Mouse (Mus musculus): ENCODE data around the gene Scaf4.
"Not testable (repeated sequence)": the region's sequence is repeated elsewhere in the genome, so short reads cannot be mapped to it uniquely, and the experiment has no call there.

Gene Scaf4

DNA sequence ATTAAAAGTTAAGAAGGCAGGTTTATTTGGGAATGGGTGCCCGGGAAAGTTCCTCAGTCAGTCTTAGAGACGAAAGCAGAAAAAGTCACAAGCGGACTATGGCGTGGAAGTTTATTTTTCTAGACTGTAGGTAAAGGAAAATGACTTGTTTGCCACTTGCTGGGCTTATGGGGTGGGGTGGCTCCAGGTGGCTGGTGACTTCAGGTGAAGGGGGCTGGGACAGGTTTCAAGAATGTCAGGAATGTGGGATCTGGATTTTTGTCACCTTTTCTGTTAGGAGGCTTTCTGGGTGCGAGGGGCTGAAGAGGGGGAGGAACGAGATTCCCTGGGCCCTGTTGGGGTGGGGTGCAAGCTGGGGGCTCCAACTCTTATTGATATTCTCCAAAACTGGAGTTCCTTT lies 7.4 kb upstream of the Scaf4 start:
- in situ Hi-C loops (cut with MboI): no loop called here

DNA sequence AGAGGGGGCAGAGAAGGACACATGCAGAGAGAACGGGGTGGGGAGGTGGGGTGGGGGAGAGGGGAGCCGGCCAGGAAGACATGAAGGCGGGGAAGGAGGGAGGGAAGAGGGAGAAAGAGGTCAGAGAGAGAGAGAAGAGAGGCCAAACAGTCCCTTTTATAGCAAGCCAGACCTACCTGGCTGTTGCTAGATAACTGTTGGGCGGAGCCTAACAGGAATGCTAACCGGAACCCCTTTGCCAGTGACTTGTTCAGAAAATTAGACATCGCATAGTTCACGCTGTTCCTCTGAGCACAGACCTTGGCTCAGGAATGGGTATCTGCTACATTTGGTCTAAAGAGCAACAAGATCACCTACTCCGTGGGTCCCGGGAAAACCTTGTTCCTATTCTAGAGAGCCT lies 6.7 kb upstream of the Scaf4 start:
- in situ Hi-C loops (cut with MboI): no loop called here

DNA sequence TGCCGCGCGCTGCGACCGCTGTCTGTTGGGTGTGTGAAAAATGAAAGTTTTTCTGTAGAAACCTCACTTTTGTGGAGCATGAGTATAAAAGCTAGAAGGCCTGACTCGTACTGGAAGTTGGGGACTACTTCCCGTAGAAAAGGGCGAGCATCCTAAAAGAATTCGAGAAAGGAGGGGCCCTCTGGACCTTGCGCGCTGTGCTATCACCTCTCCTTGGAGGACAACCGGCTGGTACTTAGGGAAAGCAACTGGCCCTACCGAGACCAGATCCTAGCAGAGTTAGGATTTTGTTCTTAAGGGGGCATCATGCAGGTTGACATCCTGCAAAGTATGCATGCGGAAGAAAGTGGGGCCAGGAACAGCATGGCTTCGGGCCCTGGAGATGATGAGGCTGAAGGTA lies 613 bp upstream of the Scaf4 start:
- in situ Hi-C loops (cut with MboI): no loop called here

DNA sequence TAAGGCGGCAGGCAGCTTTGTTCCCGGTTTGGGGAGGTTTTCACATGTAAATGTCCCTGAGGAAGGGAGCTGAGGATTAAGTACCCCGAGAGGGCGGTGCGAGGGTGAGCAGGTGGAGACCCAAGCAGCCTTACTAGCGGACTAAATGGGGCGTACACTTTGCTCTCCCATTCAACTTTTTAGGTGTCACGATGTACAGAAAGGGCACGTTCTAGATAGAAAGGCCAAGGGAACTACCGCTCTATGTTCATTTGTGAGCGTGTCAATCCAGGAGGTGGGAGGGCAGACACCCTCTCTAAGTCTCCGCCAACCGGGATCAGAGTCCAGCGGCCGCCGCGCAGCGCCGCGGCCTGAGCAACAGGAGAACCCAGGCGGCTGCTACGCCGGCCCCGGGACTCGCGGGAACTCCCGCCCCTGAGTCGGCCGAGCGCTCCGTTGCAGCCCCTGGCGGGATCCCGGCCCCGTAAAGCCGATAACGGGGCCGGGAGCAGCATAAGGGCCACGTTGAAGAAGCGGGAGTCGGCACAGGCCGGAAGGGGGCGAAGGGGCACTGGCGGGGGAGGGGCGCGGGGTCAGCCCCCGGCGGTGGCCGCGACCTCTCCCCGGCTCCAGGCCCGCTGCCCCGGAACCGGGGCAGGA lies 918 bp downstream of the Scaf4 start:
- in situ Hi-C loops (cut with MboI): no loop called here

DNA sequence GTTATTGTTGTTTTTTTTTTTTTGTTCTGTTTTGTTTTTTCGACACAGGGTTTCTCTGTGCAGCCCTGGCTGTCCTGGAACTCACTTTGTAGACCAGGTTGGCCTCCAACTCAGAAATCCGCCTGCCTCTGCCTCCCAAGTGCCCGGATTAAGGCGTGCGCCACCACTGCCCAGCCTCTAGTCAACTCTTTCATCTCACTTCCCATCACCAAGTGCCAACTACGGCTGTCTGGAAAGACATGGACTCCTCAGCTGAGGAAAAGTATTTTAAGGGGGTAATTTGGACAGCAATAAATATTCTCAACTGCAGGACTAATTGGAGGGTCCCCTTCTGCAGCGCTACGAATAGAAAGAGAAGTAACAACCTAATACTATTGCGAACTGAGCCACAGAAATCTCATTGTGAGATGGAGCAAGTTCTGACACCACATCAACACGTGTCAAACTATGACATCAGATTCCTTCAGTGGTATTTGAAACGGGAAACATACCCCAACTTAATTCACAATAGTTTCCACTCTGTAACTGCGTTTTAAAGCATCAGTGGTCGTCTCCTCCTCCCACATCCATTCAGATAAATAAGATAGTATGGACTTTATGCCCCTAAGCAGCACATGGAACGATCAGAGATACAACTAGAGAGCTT lies 1.6 kb downstream of the Scaf4 start:
- in situ Hi-C loops (cut with MboI): no loop called here

DNA sequence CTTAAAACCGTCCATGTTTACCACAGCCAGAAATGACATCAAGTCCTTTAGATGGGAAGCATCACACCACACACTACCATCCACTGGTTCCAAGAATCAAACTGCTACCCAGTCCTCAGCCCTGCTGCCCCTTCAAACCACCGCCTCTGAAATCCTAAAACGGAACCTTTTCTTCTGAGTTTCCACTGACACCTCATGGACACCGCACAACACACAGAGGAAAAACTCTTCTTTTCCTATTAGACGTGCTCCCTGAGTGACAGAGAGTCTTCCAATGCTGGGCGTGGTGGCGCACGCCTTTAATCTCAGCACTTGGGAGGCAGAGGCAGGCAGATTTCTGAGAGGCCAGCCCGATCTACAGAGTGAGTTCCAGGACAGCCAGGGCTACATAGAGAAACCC lies 2.9 kb downstream of the Scaf4 start:
- in situ Hi-C loops (cut with MboI): no loop called here

DNA sequence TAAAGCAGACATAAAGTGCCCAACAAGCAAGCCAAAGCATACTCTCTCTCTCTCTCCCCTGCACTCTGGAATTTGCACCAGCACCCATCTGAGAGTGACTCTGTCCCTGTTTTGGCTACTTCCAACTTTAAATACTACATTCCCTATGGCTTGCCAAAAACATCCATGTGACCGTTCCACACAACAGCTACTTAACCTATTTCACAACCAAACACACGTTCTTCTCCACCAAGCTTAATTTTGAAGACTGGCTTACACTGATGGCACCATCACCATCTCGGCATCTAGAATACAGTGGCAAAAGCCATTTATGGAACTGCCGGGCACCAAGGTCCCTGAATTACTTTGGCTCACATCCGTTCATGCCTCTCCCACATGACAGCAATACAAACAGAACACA lies 3.3 kb downstream of the Scaf4 start:
- in situ Hi-C loops (cut with MboI): no loop called here

DNA sequence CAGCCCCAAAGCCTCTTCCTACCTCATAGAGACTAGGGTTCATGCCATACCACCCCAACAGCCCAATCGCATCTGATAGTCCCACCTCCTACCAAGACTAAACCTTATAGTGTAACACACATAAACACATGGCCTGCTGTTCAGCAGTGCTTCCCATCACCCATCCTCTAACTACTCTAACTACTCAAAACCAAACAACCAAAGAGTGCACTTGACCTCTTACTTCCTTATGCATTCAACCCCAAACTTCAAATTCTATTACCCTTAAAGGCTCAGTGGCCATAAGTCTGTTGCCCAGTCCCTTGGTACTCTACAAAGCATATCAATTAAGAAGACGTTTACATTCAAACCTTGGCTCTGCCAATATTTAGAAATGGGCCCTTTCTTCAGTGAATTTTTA lies 3.8 kb downstream of the Scaf4 start:
- in situ Hi-C loops (cut with MboI): no loop called here

DNA sequence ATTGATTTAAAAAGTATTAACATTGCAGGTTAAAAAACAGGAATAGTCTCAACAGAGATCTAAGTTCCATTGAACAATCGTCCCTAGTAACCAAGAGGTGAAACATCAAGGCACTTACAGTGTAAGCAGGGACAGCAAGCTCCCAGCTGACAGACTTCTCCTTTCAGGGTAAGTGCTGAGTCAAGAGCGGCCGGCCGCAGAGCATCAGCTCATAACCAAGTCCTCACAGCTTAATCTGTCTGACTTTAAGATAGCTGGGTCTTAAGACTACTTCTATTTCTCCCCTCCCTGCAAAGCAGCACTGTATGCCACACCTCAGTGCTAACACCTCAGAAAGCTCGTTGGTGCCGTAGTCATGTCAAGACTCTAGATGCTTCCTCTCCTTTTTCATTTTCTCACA lies 5.2 kb downstream of the Scaf4 start:
- in situ Hi-C loops (cut with MboI): no loop called here

DNA sequence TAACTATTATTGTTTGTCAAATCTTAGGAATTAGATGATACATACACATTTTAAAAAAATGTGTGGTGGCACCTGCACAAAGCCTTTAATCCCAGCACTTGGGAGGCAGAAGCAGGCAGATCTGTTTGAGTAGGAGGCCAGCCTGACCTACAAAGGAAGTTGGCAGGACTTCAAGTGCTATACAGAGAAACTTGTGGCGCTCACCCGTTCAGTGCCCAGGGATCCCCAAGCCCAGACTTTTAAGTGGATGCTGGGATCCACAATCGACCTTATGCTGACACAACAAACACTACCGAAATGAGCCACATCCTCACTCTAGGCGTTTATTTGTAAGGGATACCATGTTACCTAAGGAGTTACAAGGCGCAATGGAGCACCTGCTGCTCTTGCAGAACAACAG lies 8.8 kb downstream of the Scaf4 start:
- in situ Hi-C loops (cut with MboI): no loop called here

DNA sequence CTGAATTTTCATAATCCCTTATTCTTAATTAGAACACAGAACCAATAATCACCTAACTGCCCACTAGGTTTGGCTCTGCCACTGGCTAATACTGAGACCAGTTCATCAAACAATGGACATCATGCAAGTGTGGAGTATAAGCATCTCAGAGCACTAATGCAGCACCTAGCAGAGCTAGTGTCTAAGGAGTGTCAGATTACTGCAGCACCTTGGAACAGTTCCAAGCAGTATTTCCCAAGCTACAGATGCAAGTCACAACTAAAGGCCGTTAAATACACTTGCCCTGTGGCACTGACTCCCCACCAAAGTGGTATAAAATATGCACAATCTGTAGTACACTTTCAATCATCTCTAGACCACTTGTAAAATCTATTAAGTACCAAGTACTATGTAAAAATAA lies 17.7 kb downstream of the Scaf4 start:
- in situ Hi-C loops (cut with MboI): no loop called here

DNA sequence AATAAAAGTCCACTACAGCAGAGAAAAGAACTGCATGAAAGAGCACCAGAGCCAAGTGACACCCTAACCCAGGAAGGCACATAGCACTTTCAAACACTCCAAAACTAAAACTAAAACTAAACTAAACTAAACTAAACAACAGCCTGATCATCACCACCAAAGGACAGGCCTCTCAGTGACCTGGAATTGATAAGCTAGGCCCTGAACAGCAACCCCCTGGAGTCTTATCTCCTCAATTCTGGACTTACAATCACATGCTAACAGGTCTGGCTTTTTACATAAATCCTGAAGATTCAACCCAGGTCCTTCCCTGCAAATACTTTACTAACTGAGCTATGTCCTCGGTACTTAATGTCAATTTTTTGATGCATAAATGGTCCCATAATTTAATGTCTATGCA lies 19.2 kb downstream of the Scaf4 start:
- in situ Hi-C loops (cut with MboI): no loop called here

DNA sequence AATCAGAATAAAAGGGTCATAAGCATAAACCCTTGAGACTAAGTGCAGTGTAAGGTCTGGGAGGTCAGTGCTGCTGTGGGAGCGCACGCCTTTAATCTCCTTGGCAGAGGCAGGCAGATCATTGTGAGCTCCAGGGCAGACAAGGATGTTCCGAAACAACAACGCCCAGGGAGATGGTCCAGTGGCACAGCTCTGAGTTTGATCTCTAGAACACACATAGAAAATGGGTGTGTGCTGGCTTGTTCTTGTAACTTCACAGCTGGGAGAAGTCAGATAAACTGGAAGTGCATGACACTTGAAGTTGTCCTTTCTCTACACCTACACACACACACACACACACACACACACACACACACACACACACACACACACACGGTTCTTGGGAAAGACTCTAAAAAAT lies 20.3 kb downstream of the Scaf4 start:
- in situ Hi-C loops (cut with MboI): no loop called here

DNA sequence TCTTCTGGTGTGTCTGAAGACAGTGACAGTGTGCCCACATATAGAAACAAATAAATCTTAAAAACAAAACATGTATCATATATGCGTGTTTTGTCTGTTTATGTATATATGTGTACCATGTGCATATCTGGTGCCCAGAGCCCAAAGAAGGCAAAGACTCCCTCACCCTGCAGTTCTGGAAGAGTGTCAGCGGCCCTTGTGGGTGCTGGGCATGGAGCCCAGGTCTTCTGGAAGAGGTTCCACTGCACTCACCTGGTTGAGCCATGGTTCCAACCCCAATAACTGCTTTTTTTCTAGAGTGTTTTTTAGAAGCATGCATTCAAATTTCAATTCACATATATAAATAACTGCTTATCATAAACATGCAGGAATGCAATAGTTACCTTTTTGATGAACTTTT lies 22.5 kb downstream of the Scaf4 start:
- in situ Hi-C loops (cut with MboI): no loop called here

DNA sequence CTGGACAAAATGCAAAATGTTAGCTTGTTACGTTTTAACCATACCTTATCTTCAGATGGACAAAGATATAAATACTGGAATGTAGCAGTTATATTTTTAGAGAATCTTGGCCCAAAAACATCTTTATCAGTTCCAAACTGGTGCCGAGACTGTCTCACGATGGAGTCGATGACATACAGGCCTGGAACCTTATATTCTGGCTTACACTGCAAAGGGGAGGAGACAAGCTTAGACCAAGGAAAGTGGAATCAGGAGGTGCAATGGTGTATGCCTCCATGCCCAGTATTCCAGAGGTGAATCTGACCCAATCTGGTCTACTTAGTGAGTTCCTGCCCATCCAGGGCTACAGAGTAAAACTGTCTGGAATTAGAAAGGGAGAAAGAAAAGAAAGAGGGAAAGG lies 24.2 kb downstream of the Scaf4 start:
- in situ Hi-C loops (cut with MboI): no loop called here

DNA sequence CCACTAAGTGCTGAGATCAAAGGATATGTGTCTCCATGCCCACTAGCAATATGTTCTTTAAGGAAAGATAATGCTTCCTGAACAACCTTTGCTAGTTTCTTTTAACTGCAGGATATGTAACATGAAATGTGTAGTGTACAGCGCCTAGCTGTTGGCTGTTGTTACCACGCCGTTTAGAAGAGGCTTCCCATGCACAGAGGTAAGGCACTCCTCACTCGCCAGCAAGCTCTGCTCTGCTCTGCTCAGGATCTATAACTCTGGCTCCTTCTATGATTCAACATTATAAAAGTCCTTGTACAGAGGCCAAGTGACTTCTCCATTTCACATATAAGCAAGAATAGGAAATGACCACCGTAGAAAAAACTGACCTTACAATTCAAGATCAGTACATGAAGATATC lies 24.7 kb downstream of the Scaf4 start:
- in situ Hi-C loops (cut with MboI): no loop called here

DNA sequence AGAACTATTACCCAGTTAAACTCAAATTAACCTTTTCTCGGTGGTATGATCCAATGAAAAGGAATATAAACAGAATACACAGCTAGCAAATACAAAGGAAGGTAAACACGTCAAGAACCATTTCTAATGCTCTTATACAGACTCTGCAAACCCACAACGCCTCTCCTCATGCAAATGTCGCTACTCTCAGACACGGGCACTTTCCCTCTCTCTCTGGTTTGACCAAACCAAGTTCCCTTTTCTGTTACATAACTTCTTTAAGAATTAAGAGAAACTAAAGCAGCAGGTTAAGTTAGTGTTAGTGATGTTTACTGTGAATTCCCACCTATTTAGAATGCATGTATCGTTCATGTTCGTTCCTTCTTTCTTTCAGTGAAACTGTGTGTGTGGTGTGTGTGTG lies 25.4 kb downstream of the Scaf4 start:
- in situ Hi-C loops (cut with MboI): no loop called here

DNA sequence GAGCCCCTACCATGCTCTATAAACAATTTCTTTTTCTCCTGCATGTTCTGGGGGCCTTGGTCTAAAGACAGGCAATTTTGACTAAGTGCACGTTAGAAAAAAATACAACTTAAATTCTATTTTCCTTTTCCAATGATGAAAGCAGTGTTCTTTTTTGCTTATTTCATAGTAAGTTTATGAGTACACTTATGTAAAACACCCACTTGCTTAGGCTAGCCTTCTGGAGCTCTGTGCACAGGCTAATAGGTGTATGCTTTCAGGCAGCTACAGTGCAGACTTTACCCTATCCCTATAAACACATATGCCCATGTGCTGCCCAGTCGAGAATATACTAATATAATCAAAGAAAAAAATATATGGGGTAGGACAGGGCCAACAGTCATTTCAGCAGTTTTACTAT lies 31.8 kb downstream of the Scaf4 start:
- in situ Hi-C loops (cut with MboI): no loop called here

DNA sequence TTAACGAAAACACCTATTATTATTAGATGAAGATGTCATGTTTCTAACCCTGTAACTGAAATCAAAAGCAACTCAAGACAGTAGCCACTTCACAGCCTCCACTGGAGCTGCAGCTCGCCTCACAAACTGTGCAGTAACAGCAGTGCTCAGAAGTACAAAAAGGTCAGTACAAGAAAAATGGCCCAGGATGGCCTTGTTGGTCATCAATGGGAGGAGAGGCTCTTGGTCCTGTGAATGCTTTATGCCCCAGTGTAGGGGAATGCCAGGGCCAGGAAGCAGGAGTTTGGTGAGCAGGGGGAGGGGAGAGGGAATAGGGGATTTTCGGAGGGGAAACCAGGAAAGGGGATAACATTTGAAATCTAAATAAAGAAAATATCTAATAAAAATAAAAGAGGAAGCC lies 33.0 kb downstream of the Scaf4 start:
- in situ Hi-C loops (cut with MboI): not testable (repeated sequence)

DNA sequence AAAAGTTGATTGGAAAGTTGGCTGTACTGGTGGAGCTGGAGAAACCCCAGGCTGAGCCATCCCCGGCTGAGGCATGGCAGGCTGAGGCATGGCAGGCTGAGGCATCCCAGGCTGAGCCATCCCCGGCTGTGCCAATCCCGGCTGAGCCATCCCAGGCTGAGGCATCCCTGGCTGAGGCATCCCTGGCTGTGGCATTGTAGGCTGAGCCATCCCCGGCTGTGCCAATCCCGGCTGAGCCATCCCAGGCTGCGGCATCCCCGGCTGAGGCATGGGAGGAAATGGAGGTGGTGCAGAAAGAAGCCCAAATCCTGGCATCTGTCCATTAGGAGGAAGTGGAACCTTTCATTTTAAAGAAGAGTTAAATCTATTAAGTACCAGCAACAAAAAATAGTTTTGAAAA lies 34.2 kb downstream of the Scaf4 start:
- in situ Hi-C loops (cut with MboI): no loop called here

DNA sequence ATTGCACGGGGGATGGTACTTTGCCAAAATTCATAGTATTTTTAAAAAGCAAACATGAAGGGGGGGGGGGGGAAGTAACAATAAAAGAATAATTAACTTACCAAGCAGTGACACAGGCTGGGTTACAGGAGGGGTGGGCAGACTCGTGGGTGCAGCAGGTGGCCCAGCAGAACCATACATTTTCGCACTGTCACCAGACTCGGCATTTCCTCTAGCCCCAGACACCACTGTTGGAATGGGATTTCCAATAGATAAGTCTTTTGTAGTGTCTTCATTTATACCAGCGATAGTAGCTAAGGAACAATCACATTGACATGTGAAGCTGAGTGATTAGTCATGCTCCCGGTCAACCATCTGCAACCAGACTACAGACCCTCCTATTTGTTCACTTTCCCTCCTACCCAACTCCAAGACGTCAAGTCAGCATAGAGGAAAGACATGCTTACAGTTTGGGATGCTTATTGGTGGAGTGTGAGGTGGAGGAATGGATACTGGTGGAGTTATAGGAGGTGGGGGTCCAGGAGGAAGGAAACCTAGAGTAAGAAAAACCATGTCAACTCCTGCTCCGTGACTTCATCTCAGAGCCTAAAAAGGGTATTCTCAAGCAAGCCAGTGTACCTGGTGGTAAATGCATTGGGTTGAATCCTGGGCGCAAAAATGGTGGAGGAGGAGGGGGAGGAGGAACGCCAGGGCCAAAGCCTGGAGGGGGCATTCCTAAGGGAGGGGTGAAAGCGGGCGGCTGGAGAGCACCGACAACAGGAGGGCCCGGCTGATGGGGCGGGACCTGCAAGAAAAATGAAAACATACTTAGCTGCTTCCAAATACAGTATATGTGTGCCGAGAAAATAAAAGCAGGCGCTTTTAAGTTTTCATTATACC lies 41.6 kb downstream of the Scaf4 start:
- in situ Hi-C loops (cut with MboI): no loop called here

DNA sequence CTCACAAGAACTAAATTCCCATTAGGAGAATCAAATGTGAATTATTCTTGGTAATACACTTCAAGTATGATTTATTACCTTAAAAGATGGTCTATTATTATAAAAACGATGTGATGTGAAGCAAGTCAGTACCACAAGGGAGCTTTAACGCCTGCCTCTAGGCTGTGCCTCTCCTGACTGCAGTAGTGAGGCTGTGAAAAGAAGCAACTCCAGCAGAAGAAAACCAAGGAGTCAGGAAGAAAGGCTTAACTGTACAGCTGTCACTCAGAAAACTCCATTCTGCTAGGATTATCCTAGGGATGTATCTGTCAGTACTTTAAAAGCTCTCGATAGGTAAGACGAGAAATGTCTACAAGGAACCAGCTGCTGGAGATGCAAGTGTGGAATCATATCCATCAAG lies 42.4 kb downstream of the Scaf4 start:
- in situ Hi-C loops (cut with MboI): no loop called here

DNA sequence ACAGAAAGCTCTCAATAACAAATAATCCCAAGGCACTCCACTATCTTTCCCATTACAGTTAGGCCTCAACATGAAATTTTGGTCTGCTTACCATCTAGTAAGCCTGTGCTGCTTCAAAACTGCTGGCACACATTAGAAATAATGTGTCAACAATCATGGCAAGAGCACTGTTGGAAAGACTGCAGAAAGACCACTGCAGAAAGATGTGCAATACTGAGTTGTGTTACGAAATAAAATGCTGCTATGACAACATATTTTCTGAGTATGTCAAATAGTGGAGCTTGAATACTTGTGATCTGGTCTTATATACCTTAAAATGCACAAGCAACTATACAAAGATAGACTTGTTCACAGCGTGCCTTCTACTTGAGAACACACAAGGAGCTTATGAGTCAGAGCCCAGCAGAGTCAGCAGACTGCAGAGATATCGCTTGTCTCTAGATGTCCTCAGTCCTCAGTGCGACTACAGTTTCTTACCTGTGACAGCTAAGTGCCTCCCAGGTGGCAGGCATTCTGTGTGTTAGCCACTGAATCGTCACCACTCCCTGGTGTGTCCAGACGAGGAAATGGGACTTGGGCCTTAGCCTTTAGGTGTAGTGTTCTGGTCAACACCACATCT lies 45.1 kb downstream of the Scaf4 start:
- in situ Hi-C loops (cut with MboI): no loop called here
